Mouse (Mus musculus) G1E (cell line): ENCODE results near the gene Bod1l. TPM values are rescaled to one million over a fixed set of nuclear protein-coding genes. Genes with fewer than 3 reads are reported as not detected.

Experiments
- ATAC-seq: 2 replicates; pipeline ENCODE4 v1.8.0; 2016; ENCODE audit warnings: mild to moderate bottlenecking; ENCODE audit not compliant: insufficient number of reproducible peaks, poor library complexity, low FRiP score, severe bottlenecking; ENCODE audit errors: extremely low read depth
- DNase-seq: peaks from one replicate; pipeline ENCODE4 v3.0.0; 2012; ENCODE audit warnings: low spot score
- H3K27me3 ChIP-seq: 2 replicates; pipeline ENCODE4 v1.6.1; 2012; ENCODE audit warnings: mild to moderate bottlenecking, low read length, inconsistent platforms; ENCODE audit not compliant: insufficient read depth
- H3K36me3 ChIP-seq: replicated peaks from 2 replicates; pipeline ENCODE3; 2012; ENCODE audit warnings: mild to moderate bottlenecking, inconsistent platforms
- H3K4me1 ChIP-seq: 2 replicates; pipeline ENCODE4 v1.6.1; 2012; ENCODE audit warnings: low read depth, low read length, inconsistent platforms, mixed read lengths; ENCODE audit not compliant: insufficient read depth
- H3K4me3 ChIP-seq: 2 replicates; pipeline ENCODE4 v1.5.1; 2012; ENCODE audit warnings: low read depth, mild to moderate bottlenecking, inconsistent platforms, low read length, moderate library complexity, mixed read lengths
- H3K9me3 ChIP-seq: replicated peaks from 2 replicates; pipeline ENCODE4 v1.6.1; 2012; ENCODE audit warnings: inconsistent platforms
- CTCF ChIP-seq: IDR thresholded peaks from 2 replicates; pipeline ENCODE4 v1.5.1; 2012; ENCODE audit warnings: low read depth, low read length, inconsistent platforms, mixed read lengths
- GATA1 ChIP-seq: IDR thresholded peaks from 2 replicates; pipeline ENCODE4 v1.6.1; 2012; ENCODE audit warnings: borderline replicate concordance, low read length, inconsistent platforms, mixed read lengths
- GATA2 ChIP-seq: IDR thresholded peaks from 2 replicates; pipeline ENCODE4 v1.6.1; 2012; ENCODE audit warnings: low read depth, low read length, inconsistent platforms, borderline replicate concordance
- POLR2AphosphoS5 ChIP-seq: IDR thresholded peaks from 2 replicates; pipeline ENCODE4 v1.6.1; 2012; ENCODE audit warnings: low read depth, low read length, inconsistent platforms; ENCODE audit not compliant: insufficient replicate concordance
- TAL1 ChIP-seq: conservative IDR thresholded peaks from 2 replicates; pipeline ENCODE4 v1.6.1; 2012; ENCODE audit warnings: low read depth, low read length, inconsistent platforms, mixed read lengths
- polyA plus RNA-seq: library from polyadenylated mRNA; stranded (reverse); fragments of >175 nt; gene quantifications from 2 replicates; pipeline ENCODE4 v1.2.3, GENCODE M21; 2012
- total RNA-seq, 2 experiments: library from RNA; stranded (forward) in 1 of 2; stranded (reverse) in 1 of 2; fragments of 200-1000 nt in 1 of 2; fragments of >200 nt in 1 of 2; fragmentation: Nextera tagmentation in 1 of 2; gene quantifications; 2 replicates each; pipeline ENCODE4 v1.2.3; 2014 to 2017

Gene Bod1l
- total RNA-seq (2014; fragmentation: Nextera tagmentation): 72.1 and 86.7 TPM in 2 replicates
- 40.8 and 50.6 TPM in 2 replicates for total RNA-seq (2017)
- 7.8 and 9.4 TPM in 2 replicates for polyA plus RNA-seq

DNA sequence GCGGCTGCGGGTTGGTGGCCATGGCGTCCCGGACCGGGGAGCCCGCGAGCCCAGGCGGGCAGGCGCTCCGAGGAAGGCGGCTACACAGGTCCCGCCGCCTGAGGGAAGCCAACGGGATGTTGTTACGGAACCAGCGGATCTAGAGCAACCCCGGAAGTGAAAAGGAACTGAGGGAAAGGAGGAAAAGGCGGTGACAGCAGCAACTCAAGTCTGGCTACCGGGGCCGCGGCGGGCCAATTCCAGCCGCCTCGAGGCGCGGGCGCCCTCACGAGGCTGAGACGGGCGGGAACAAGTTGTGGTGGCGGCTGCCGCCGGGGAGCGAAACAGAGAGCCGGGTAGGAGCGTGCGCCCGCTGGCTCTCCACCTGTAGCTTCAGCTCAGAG, at the start of gene Bod1l:
TSS of gene Bod1l (minus strand) at position 169 of the 383 bp plus-strand sequence.
- peak; percentile 81 for ATAC-seq
- TF ChIP-seq POLR2AphosphoS5 (no peak), GATA1 (no peak), TAL1 (no peak), CTCF (no peak), GATA2 (no peak)
- peaks cover 23% of the 10 kb centered on the region for H3K4me1 ChIP-seq
- H3K9me3 ChIP-seq: no peaks in the 10 kb centered on the region
- H3K36me3 ChIP-seq: peaks cover 21% of the 10 kb centered on the region
- no peaks in the 10 kb centered on the region for H3K27me3 ChIP-seq
- DNase-seq: peak; percentile 87
- H3K4me3 ChIP-seq: peak within 1 kb of the TSS; percentile 97

DNA sequence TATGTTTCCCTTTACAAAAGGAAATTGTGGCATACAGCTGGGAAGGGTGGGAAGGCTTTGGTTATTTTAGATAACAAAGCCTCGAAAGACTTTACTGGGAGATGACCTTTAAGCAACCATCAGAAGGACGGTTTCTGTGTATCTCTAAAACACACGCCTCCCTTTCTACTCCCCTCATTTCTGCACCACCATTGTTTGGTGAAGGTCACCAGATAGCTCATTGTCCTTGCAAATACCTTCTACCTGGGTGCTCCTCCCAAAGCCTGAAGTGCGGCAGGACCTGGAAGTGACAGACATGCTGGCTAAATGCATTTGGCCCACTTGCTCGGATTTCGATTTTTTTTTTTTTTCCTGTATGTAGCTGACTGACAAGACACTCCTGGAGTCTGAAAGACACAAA, 49.2 kb upstream of the Bod1l start:
- Histone ChIP-seq H3K27me3 (no peaks in the 10 kb centered on the region; the same call in 1 of the 2 replicates), H3K9me3 (no peaks in the 10 kb centered on the region), H3K4me3 (no peak overlapping the region), H3K4me1 (no peaks in the 10 kb centered on the region), H3K36me3 (no peaks in the 10 kb centered on the region)
- DNase-seq: no peak
- no peak for ATAC-seq
- no peak for TF ChIP-seq GATA1
- no peak for TF ChIP-seq GATA2
- TF ChIP-seq POLR2AphosphoS5: no peak

DNA sequence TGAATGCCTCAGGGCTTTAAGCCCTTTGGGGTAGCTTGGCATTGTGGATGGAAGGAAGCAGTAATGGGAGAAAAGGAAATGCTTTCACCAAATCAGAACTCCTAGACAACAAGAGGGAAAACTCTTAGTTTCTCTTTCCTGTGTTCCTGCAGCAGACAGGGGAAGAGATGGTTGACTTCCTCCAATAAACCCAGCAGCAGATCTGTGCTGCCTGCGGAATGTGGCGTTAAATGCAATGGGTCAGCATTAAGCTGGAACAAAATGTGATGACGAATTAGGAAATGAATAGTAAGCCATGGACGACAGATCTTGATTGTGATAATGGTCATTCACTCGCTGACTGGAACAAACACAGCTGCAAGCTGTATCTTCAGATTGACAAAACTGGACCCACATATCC, 46.8 kb upstream of the Bod1l start:
- Histone ChIP-seq H3K4me1 (no peaks in the 10 kb centered on the region), H3K27me3 (no peaks in the 10 kb centered on the region; the same call in 1 of the 2 replicates), H3K9me3 (no peaks in the 10 kb centered on the region), H3K4me3 (no peak overlapping the region), H3K36me3 (no peaks in the 10 kb centered on the region)
- ATAC-seq (no peak), DNase-seq (no peak)
- TF ChIP-seq TAL1 (no peak), CTCF (no peak), GATA2 (no peak), POLR2AphosphoS5 (no peak), GATA1 (no peak)

DNA sequence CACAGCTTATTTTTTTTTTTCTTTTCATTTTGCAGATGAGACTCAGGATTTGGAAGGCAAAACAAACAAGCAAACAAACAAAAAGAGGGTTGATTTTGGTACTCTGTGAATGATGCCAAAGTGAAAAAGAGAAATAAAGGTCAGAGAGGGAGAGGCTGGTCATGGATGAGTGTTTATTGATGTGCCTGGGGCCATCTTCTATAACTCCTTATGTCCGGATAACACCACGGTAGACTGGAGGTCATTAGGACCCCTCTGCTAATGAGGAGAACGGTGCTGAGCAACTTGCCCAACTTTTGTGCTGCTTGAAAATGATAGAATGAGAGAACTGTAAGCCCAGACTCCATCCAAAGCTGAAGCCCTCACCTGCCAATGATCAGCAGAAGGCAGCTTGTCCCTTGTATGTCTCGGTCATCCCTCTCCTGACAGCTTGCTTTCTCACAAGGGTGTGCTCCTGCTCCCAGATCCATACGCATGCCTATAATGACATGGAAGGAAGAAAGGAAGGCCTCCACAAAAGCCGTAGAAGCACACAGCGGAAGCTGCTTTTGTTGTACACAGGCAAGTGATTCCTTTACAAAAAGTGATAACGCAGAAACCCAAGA, 45.2 kb upstream of the Bod1l start:
- no peaks in the 10 kb centered on the region for H3K9me3 ChIP-seq
- TF ChIP-seq TAL1 (no peak), GATA2 (no peak), POLR2AphosphoS5 (no peak), CTCF (no peak), GATA1 (no peak)
- no peak overlapping the region for H3K4me3 ChIP-seq
- no peaks in the 10 kb centered on the region for H3K4me1 ChIP-seq
- ATAC-seq (no peak), DNase-seq (no peak)
- no peaks in the 10 kb centered on the region; the same call in 1 of the 2 replicates for H3K27me3 ChIP-seq
- no peaks in the 10 kb centered on the region for H3K36me3 ChIP-seq

DNA sequence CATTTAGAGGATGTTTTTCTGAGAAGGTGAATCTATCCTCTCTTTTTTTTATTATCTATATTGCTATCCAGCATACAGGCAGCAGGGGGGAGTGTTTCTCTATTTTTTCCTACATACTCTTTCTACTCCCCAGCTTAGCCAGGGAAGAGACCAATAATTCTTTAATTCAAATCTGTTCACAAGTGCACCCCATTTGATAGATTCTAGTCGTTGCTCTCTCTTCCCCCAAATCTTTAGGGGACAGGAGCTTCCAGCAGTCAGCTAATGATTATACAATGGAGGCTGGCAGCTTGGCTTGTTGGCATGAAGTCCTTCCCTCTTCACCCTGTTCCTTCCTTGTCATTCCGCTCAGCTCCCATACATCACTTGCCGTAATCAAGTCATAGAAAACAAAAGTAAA, 44.7 kb upstream of the Bod1l start:
- H3K4me1 ChIP-seq: no peaks in the 10 kb centered on the region
- no peak for DNase-seq
- no peak for ATAC-seq
- no peaks in the 10 kb centered on the region; the same call in 1 of the 2 replicates for H3K27me3 ChIP-seq
- no peaks in the 10 kb centered on the region for H3K9me3 ChIP-seq
- no peak overlapping the region for H3K4me3 ChIP-seq
- H3K36me3 ChIP-seq: no peaks in the 10 kb centered on the region
- TF ChIP-seq CTCF: no peak
- TF ChIP-seq TAL1: no peak
- no peak for TF ChIP-seq GATA1
- no peak for TF ChIP-seq GATA2
- no peak for TF ChIP-seq POLR2AphosphoS5

DNA sequence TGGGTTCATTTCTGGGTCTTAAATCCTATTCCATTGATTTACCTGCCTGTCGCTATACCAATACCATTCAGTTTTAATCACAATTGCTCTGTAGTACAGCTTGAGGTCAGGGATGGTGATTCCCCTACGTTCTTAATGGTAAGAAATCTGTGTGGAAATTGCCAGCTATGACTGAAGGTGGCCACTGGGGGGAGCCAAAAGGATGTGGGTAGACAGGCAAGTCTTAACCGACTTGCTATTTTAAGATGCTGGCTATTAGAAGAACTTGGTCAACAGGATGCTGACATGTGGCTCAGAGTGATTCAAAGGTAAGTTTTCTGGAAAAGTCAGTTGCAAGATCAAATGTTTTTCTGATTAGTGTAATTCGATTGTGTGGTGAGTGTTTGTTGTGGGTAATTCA, 43.6 kb upstream of the Bod1l start:
- no peak for ATAC-seq
- TF ChIP-seq GATA2 (no peak), POLR2AphosphoS5 (no peak), GATA1 (no peak), TAL1 (no peak), CTCF (peak; percentile 43)

More for the DNA sequence above, 43.6 kb upstream of the Bod1l start:
- DNase-seq: peak; percentile 15
- no peaks in the 10 kb centered on the region for H3K36me3 ChIP-seq
- H3K4me3 ChIP-seq: no peak overlapping the region
- H3K4me1 ChIP-seq: no peaks in the 10 kb centered on the region
- no peaks in the 10 kb centered on the region for H3K9me3 ChIP-seq
- H3K27me3 ChIP-seq: no peaks in the 10 kb centered on the region
